Mouse (Mus musculus): ENCODE results near the gene 1700102P08Rik. TPM values are rescaled to one million over a fixed set of nuclear protein-coding genes. Genes with fewer than 3 reads are reported as not detected.

Gene 1700102P08Rik
- polyA plus RNA-seq, 2 experiments = 0.96 to 1.0 TPM

- Histone ChIP-seq H3K4me3 (replicated peaks; ENCODE audit: low read length) (peak overlapping the region; percentile 28; the same call in 1 of the 2 replicates), H3K4me2 (replicated peaks; ENCODE audit: low read depth, low read length, severe bottlenecking) (peak overlapping the region; percentile 52), H3K9me3 (ENCODE audit: control insufficient read depth, low read length) (no peaks in the 10 kb centered on the region), H3K27ac (replicated peaks; ENCODE audit: low read depth, low read length) (no peak overlapping the region), H3K27me3 (ENCODE audit: control insufficient read depth, insufficient read depth, low read length) (no peaks in the 10 kb centered on the region), H3K4me1 (ENCODE audit: control insufficient read depth, insufficient read depth, low read length) (no peaks in the 10 kb centered on the region), H3K36me3 (ENCODE audit: control insufficient read depth, insufficient read depth, low read length) (no peaks in the 10 kb centered on the region), H3K9ac (ENCODE audit: low read depth, low read length, severe bottlenecking) (0 out of 2 replicates have a peak overlapping the region, but pooled peaks have one; percentile 16)
- DNase-seq (ENCODE audit: low spot score) (peak; percentile 52), ATAC-seq (ENCODE audit: low FRiP score, low read depth) (peak; percentile 57)
- TF ChIP-seq POLR2A (IDR thresholded peaks at IDR 0.05; ENCODE audit: borderline replicate concordance, extremely low read depth, insufficient read depth, insufficient read length) = no peak
- 46% methylated on average over 32 of the region's 32 CpGs for WGBS
These were observed 38.9 kb downstream of the 1700102P08Rik start for GRCm38 (mm10) chr9:108431431-108432067.

GRCm38 (mm10) chr9:108436182-108436581, 43.6 kb downstream of the 1700102P08Rik start, which contains the start of gene BC048562:
Gene BC048562 (plus strand): TSS chr9:108436482.
- H3K4me2 ChIP-seq (replicated peaks; ENCODE audit: low read depth, low read length, severe bottlenecking) = no peak within 1 kb of the TSS
- H3K27me3 ChIP-seq (ENCODE audit: control insufficient read depth, insufficient read depth, low read length) = no peaks in the 10 kb centered on the region
- 79% methylated on average over 3 of the region's 3 CpGs for WGBS
- no peaks in the 10 kb centered on the region for H3K9me3 ChIP-seq (ENCODE audit: control insufficient read depth, low read length)
- no peaks in the 10 kb centered on the region for H3K36me3 ChIP-seq (ENCODE audit: control insufficient read depth, insufficient read depth, low read length)
- no peak within 1 kb of the TSS for H3K9ac ChIP-seq (ENCODE audit: low read depth, low read length, severe bottlenecking)
- no peaks in the 10 kb centered on the region for H3K4me1 ChIP-seq (ENCODE audit: control insufficient read depth, insufficient read depth, low read length)
- DNase-seq (ENCODE audit: low spot score) (no peak), ATAC-seq (ENCODE audit: low FRiP score, low read depth) (no peak)
- H3K4me3 ChIP-seq (replicated peaks; ENCODE audit: low read length) = no peak within 1 kb of the TSS
- H3K27ac ChIP-seq (replicated peaks; ENCODE audit: low read depth, low read length) = no peak within 1 kb of the TSS
- no peak for TF ChIP-seq POLR2A (IDR thresholded peaks at IDR 0.05; ENCODE audit: borderline replicate concordance, extremely low read depth, insufficient read depth, insufficient read length)

GRCm38 (mm10) chr9:108439176-108439575, 46.6 kb downstream of the 1700102P08Rik start:
- H3K9me3 ChIP-seq (ENCODE audit: control insufficient read depth, low read length) = no peaks in the 10 kb centered on the region
- H3K36me3 ChIP-seq (ENCODE audit: control insufficient read depth, insufficient read depth, low read length) = no peaks in the 10 kb centered on the region
- H3K27ac ChIP-seq (replicated peaks; ENCODE audit: low read depth, low read length) = no peak overlapping the region
- H3K4me1 ChIP-seq (ENCODE audit: control insufficient read depth, insufficient read depth, low read length) = no peaks in the 10 kb centered on the region
- H3K4me2 ChIP-seq (replicated peaks; ENCODE audit: low read depth, low read length, severe bottlenecking) = no peak overlapping the region
- no peak overlapping the region for H3K9ac ChIP-seq (ENCODE audit: low read depth, low read length, severe bottlenecking)
- ATAC-seq (ENCODE audit: low FRiP score, low read depth) = no peak
- 80% methylated on average over 6 of the region's 6 CpGs for WGBS
- no peak for TF ChIP-seq POLR2A (IDR thresholded peaks at IDR 0.05; ENCODE audit: borderline replicate concordance, extremely low read depth, insufficient read depth, insufficient read length)
- no peak for DNase-seq (ENCODE audit: low spot score)
- H3K27me3 ChIP-seq (ENCODE audit: control insufficient read depth, insufficient read depth, low read length) = no peaks in the 10 kb centered on the region
- no peak overlapping the region for H3K4me3 ChIP-seq (replicated peaks; ENCODE audit: low read length)

- no peak overlapping the region; the same call in 1 of the 2 replicates for H3K9ac ChIP-seq (ENCODE audit: low read depth, low read length, severe bottlenecking)
- WGBS = 64% methylated on average over 5 of the region's 5 CpGs
These were observed 47.9 kb downstream of the 1700102P08Rik start for GRCm38 (mm10) chr9:108440485-108440884.

GRCm38 (mm10) chr9:108441236-108441919, 48.8 kb downstream of the 1700102P08Rik start:
- Histone ChIP-seq H3K36me3 (ENCODE audit: control insufficient read depth, insufficient read depth, low read length) (no peaks in the 10 kb centered on the region), H3K4me1 (ENCODE audit: control insufficient read depth, insufficient read depth, low read length) (no peaks in the 10 kb centered on the region), H3K4me3 (replicated peaks; ENCODE audit: low read length) (no peak overlapping the region), H3K27me3 (ENCODE audit: control insufficient read depth, insufficient read depth, low read length) (no peaks in the 10 kb centered on the region), H3K27ac (replicated peaks; ENCODE audit: low read depth, low read length) (no peak overlapping the region), H3K9me3 (ENCODE audit: control insufficient read depth, low read length) (no peaks in the 10 kb centered on the region), H3K9ac (ENCODE audit: low read depth, low read length, severe bottlenecking) (no peak overlapping the region), H3K4me2 (replicated peaks; ENCODE audit: low read depth, low read length, severe bottlenecking) (no peak overlapping the region)
- no peak for TF ChIP-seq POLR2A (IDR thresholded peaks at IDR 0.05; ENCODE audit: borderline replicate concordance, extremely low read depth, insufficient read depth, insufficient read length)
- DNase-seq (ENCODE audit: low spot score) (peak; percentile 13), ATAC-seq (ENCODE audit: low FRiP score, low read depth) (no peak)
- 83% methylated on average over 11 of the region's 11 CpGs for WGBS

More at GRCm38 (mm10) chr9:108440485-108440884, 47.9 kb downstream of the 1700102P08Rik start:
- H3K36me3 ChIP-seq (ENCODE audit: control insufficient read depth, insufficient read depth, low read length) = no peaks in the 10 kb centered on the region
- no peaks in the 10 kb centered on the region for H3K4me1 ChIP-seq (ENCODE audit: control insufficient read depth, insufficient read depth, low read length)
- H3K27me3 ChIP-seq (ENCODE audit: control insufficient read depth, insufficient read depth, low read length) = no peaks in the 10 kb centered on the region
- no peaks in the 10 kb centered on the region for H3K9me3 ChIP-seq (ENCODE audit: control insufficient read depth, low read length)
- H3K4me3 ChIP-seq (replicated peaks; ENCODE audit: low read length) = no peak overlapping the region
- TF ChIP-seq POLR2A (IDR thresholded peaks at IDR 0.05; ENCODE audit: borderline replicate concordance, extremely low read depth, insufficient read depth, insufficient read length) = no peak
- ATAC-seq (ENCODE audit: low FRiP score, low read depth) = no peak
- no peak overlapping the region for H3K27ac ChIP-seq (replicated peaks; ENCODE audit: low read depth, low read length)
- DNase-seq (ENCODE audit: low spot score) = no peak
- no peak overlapping the region for H3K4me2 ChIP-seq (replicated peaks; ENCODE audit: low read depth, low read length, severe bottlenecking)
